Mouse (Mus musculus) bone marrow macrophage, adult 2 months (primary cell): ENCODE results near the gene Nkx2-2.

Experiments
- CTCF ChIP-seq: IDR thresholded peaks from 2 replicates; pipeline ENCODE4 v1.5.1; 2012; ENCODE audit warnings: low read depth, mild to moderate bottlenecking, low read length, moderate library complexity
- POLR2A ChIP-seq: IDR thresholded peaks from 2 replicates; pipeline ENCODE4 v1.6.1; 2012; ENCODE audit warnings: mild to moderate bottlenecking, low read depth, low read length, borderline replicate concordance

- TF ChIP-seq CTCF (no peak), POLR2A (no peak)
Observed at GRCm38 (mm10) chr2:147186261-147186681, 7.8 kb downstream of the Nkx2-2 start.
